Mouse (Mus musculus) lung, embryonic 16.5 days (tissue): Measurements from ENCODE around the gene Sertad2. TPM values are rescaled to one million over a fixed set of nuclear protein-coding genes. Genes with fewer than 3 reads are reported as not detected.

Source experiments
- ATAC-seq: fragments of 200-750 bp; cut with Nextera tagmentation; 2 replicates; pipeline ENCODE4 v1.8.0; 2017; ENCODE audit warnings: low read depth, mild to moderate bottlenecking, moderate library complexity
- H3K27ac ChIP-seq: fragments of 300-500 bp; sonication (generic); 2 replicates; pipeline ENCODE4 v1.5.1; 2014; ENCODE audit warnings: mild to moderate bottlenecking, control low read depth, low read length
- H3K27me3 ChIP-seq: fragments of 300-500 bp; sonication (generic); 2 replicates; pipeline ENCODE4 v1.6.1; 2014; ENCODE audit warnings: low read depth, low read length, mixed read lengths; ENCODE audit not compliant: control insufficient read depth, insufficient read depth
- H3K36me3 ChIP-seq: fragments of 300-500 bp; sonication (generic); 2 replicates; pipeline ENCODE4 v1.6.1; 2014; ENCODE audit warnings: low read length; ENCODE audit not compliant: control insufficient read depth, insufficient read depth
- H3K4me1 ChIP-seq: fragments of 300-500 bp; sonication (generic); replicated peaks from 2 replicates; pipeline ENCODE4 v1.6.1; 2014; ENCODE audit warnings: low read length, mixed read lengths; ENCODE audit not compliant: control insufficient read depth, insufficient read depth
- H3K4me2 ChIP-seq: fragments of 300-500 bp; sonication (generic); 2 replicates; pipeline ENCODE4 v1.6.1; 2014; ENCODE audit warnings: low read depth, low read length, control low read depth
- H3K4me3 ChIP-seq: fragments of 300-500 bp; sonication (generic); 2 replicates; pipeline ENCODE4 v1.5.1; 2014; ENCODE audit warnings: mild to moderate bottlenecking, low read length, control low read depth
- H3K9ac ChIP-seq: fragments of 300-500 bp; sonication (generic); 2 replicates; pipeline ENCODE4 v1.6.1; 2014; ENCODE audit warnings: low read length, control low read depth
- H3K9me3 ChIP-seq: fragments of 300-500 bp; sonication (generic); 2 replicates; pipeline ENCODE4 v1.6.1; 2016; ENCODE audit warnings: low read length; ENCODE audit not compliant: control insufficient read depth
- WGBS: fragments of 180-500 bp; shearing (Covaris S2); extraction: QIAGEN DNeasy Blood & Tissue Kit; methylation state at CpG from one replicate; pipeline ENCODE4 v1.1.7; 2014; 5-methylcytosine and 5-hydroxymethylcytosine counted together
- polyA plus RNA-seq: library from polyadenylated mRNA; unstranded; fragments of >200 nt; fragmentation: Nextera tagmentation; extraction: Ambion mirVana; gene quantifications from 2 replicates; pipeline ENCODE4 v1.2.1, GENCODE M21; 2015

Sertad2 gene
- polyA plus RNA-seq, 1 experiment from 2014 or later, result 45.0 TPM

- no peak overlapping the region for H3K9ac ChIP-seq
- 28% methylated on average over 3 of the region's 3 CpGs for WGBS
- 0 out of 2 replicates have a peak overlapping the region, but pooled peaks have one; percentile 19 for H3K27ac ChIP-seq
- H3K4me1 ChIP-seq, result peaks cover 43% of the 10 kb centered on the region
- no peaks in the 10 kb centered on the region for H3K27me3 ChIP-seq
- H3K36me3 ChIP-seq, result no peaks in the 10 kb centered on the region
- H3K9me3 ChIP-seq, result no peaks in the 10 kb centered on the region
- no peak overlapping the region for H3K4me2 ChIP-seq
- no peak for ATAC-seq
- H3K4me3 ChIP-seq, result no peak overlapping the region
These were observed 116.0 kb downstream of the Sertad2 start for GRCm38 (mm10) chr11:20659094-20659493.

DNA sequence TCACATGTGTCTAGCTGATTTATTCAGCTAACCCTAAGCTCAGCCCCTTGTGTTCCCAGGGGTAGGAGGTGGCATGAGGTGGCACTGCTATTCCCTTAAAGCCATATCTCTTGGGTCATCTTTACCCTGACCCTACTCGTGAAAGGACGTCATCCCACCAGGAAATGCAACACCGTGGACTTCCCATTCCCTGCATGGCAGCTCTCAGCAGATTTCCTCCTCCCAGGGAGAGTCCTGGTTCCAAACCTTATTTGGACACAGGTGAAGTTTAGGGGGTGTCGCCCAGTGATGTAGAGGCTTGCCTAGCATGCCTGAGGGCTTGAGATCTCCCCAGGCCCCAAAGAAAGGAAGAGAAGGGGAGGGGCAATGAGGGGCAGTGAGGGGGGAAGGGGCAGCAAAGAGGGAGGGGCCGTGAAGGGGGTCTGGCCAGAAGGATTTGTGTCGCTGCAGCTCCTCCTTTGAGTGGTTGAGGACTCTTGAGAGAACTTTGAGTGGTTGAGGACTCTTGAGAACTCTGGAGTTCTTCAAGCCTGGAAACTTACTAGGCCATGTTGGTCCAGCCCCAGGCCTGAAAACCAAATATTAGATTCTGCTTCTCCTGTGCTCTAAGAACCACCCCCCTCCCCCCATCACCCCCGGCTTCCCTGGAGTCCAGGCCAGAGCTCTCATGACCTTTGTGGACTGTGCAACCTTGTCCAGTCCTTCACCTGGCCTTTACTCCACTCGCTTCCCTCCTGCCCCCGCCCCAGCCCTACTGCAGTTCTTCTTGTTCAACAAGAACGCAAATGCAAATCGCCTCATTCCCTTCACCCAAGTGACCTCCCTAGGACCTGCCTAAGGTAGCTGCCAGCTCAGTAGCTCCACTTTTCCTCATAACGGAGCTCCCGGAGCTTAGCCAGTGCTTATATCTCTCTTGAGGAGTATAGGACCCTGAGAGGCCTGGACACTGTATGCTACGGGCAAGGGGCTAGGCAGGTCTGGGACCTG, 117.4 kb downstream of the Sertad2 start:
- no peak overlapping the region for H3K4me3 ChIP-seq
- no peaks in the 10 kb centered on the region for H3K27me3 ChIP-seq
- H3K4me1 ChIP-seq, result peaks cover 40% of the 10 kb centered on the region
- no peaks in the 10 kb centered on the region for H3K9me3 ChIP-seq
- peak; percentile 53 for ATAC-seq
- H3K9ac ChIP-seq, result no peak overlapping the region
- no peak overlapping the region for H3K4me2 ChIP-seq
- 56% methylated on average over 14 of the region's 14 CpGs for WGBS
- H3K36me3 ChIP-seq, result no peaks in the 10 kb centered on the region
- peak overlapping the region; percentile 56 for H3K27ac ChIP-seq

DNA sequence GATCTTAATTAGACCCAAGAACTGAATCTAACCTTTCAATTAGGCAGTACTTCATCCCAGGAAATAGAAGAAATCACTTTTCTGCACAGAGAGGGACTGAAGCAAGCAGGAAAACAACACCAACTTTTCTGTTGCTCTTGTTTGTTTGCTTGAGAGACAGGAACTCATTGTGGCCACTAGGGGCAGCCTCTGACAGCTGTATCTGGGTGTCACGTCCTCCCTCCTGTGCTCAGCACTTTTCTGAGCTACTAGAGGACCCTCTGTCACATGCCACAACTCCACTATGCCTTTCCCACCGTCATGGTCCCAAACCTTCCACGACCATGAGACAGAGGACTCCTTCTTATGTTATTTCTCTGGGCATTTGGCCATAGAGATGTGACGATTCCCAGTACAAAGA, 118.6 kb downstream of the Sertad2 start:
- no peaks in the 10 kb centered on the region for H3K36me3 ChIP-seq
- no peak overlapping the region for H3K27ac ChIP-seq
- H3K4me2 ChIP-seq, result no peak overlapping the region
- peaks cover 28% of the 10 kb centered on the region for H3K4me1 ChIP-seq
- H3K9ac ChIP-seq, result no peak overlapping the region
- 25% methylated on average over 4 of the region's 4 CpGs for WGBS
- no peaks in the 10 kb centered on the region for H3K27me3 ChIP-seq
- no peak for ATAC-seq
- H3K9me3 ChIP-seq, result no peaks in the 10 kb centered on the region
- H3K4me3 ChIP-seq, result no peak overlapping the region

GRCm38 (mm10) chr11:20662811-20663210, 119.8 kb downstream of the Sertad2 start:
- H3K4me2 ChIP-seq, result no peak overlapping the region
- H3K36me3 ChIP-seq, result no peaks in the 10 kb centered on the region
- H3K27ac ChIP-seq, result no peak overlapping the region
- ATAC-seq, result peak; percentile 10; the same call in 1 of the 2 replicates
- H3K9ac ChIP-seq, result no peak overlapping the region
- WGBS, result 46% methylated on average over 7 of the region's 7 CpGs
- H3K4me3 ChIP-seq, result no peak overlapping the region
- no peaks in the 10 kb centered on the region for H3K27me3 ChIP-seq
- H3K4me1 ChIP-seq, result peaks cover 20% of the 10 kb centered on the region
- no peaks in the 10 kb centered on the region for H3K9me3 ChIP-seq

DNA sequence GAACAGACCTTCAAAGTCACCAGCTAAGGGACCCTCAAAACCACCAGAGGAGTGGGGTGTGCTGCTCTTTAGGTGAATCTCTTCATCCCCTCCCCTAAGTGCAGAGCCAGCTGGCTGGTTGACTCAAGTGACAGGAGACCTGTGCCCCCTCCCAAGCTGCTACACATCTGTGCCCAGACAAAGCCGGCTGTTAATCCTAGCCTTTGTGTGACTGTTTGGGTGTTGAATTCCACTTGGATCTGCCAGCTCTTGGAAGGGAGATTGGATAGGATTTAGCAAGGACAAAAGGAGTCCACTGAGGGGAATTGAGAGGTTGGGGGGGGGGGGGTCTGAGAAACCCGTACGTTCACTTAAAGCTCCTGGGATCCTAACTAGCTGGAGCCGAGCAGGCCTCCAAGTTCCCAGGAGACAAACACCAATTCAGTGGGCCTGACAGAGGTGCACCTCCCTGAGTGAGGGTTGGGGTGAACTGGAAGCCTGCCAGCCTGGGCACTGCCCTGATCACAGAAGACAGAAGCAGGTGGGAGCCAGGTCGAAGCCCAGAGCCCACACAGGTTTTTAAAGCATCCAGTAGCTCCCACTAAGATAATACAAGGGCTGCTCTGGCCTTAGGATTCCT, 120.6 kb downstream of the Sertad2 start:
- peaks cover 20% of the 10 kb centered on the region for H3K4me1 ChIP-seq
- H3K27ac ChIP-seq, result no peak overlapping the region
- H3K27me3 ChIP-seq, result no peaks in the 10 kb centered on the region
- no peak overlapping the region for H3K4me2 ChIP-seq
- no peak overlapping the region for H3K4me3 ChIP-seq
- 49% methylated on average over 5 of the region's 5 CpGs for WGBS
- ATAC-seq, result no peak
- H3K36me3 ChIP-seq, result no peaks in the 10 kb centered on the region
- H3K9me3 ChIP-seq, result no peaks in the 10 kb centered on the region
- 0 out of 2 replicates have a peak overlapping the region, but pooled peaks have one; percentile 25 for H3K9ac ChIP-seq

DNA sequence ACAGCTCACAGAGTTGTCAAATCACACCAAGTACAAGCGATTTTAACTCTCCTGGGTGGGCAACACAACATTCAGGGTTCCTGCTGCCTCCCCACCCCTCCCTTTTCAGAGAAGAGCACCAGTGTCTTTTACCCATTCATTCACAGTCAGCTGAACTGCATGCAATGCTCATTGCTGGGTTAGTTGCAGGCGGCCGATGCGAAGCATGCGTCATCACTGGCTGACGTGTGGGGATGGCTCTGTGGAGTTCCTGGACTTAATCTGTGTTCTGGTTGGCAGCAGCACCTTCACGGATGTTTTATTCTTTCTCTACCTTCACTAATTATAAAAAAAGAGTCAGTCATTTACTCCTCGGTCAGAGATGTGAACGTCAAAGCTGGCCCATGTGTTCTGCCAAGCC, 121.8 kb downstream of the Sertad2 start:
- no peak overlapping the region for H3K9ac ChIP-seq
- no peaks in the 10 kb centered on the region for H3K36me3 ChIP-seq
- no peak overlapping the region for H3K4me2 ChIP-seq
- H3K4me3 ChIP-seq, result no peak overlapping the region
- 81% methylated on average over 9 of the region's 9 CpGs for WGBS
- H3K27ac ChIP-seq, result no peak overlapping the region
- H3K27me3 ChIP-seq, result no peaks in the 10 kb centered on the region
- no peak for ATAC-seq
- H3K4me1 ChIP-seq, result peaks cover 21% of the 10 kb centered on the region
- H3K9me3 ChIP-seq, result no peaks in the 10 kb centered on the region

- no peaks in the 10 kb centered on the region for H3K27me3 ChIP-seq
- H3K36me3 ChIP-seq, result no peaks in the 10 kb centered on the region
- no peak overlapping the region for H3K4me2 ChIP-seq
- no peaks in the 10 kb centered on the region for H3K9me3 ChIP-seq
- H3K4me3 ChIP-seq, result no peak overlapping the region
- ATAC-seq, result peak; percentile 61
- no peak overlapping the region for H3K27ac ChIP-seq
- peaks cover 4% of the 10 kb centered on the region; the same call in 1 of the 2 replicates for H3K4me1 ChIP-seq
- 39% methylated on average over 6 of the region's 6 CpGs for WGBS
- H3K9ac ChIP-seq, result no peak overlapping the region
These were observed 128.8 kb downstream of the Sertad2 start for GRCm38 (mm10) chr11:20671789-20672392.

DNA sequence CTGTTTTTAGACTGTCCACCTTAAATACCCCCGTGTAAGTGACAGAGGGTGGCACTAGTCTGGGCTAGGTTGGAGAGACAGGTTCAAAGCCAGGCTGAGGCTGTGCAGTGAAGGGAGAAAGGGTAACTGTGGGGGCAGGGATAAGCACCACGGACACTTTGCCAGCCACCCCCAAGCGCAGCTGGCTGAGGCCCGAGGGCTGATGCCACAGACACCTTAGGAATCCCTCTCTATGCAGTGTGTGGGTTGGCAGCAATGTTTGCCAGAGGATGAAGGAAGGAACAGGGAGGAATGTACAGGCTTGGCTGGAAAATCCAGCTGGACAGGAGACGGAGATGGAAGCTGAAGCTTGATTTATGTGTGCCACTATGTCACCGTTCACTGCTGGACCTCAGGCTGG, 129.5 kb downstream of the Sertad2 start:
- Histone ChIP-seq H3K9ac (no peak overlapping the region), H3K27ac (no peak overlapping the region), H3K9me3 (no peaks in the 10 kb centered on the region), H3K4me1 (peaks cover 4% of the 10 kb centered on the region; the same call in 1 of the 2 replicates), H3K27me3 (no peaks in the 10 kb centered on the region), H3K36me3 (no peaks in the 10 kb centered on the region), H3K4me2 (no peak overlapping the region), H3K4me3 (no peak overlapping the region)
- whole genome bisulfite sequencing, result 56% methylated on average over 6 of the region's 6 CpGs
- ATAC-seq, result no peak

DNA sequence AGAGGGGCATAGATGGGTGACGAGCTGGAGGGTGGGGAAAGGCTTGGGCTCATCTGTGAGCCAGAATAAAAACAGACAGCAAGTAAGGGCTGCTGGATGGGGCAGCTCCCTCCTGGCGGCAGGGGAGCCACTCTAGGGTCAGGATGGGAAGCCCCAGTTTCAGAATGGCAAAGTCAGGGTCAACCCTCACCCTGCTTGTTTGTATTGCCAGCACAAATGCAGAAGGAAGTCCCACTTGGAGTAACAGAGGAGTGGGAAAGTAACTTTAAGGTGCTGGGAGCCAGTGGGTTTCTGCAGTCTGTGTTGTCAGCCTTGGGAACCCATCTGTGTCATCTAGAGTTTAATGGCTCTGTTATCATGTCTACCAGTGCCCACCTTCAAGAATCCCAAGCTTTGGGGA, 136.3 kb downstream of the Sertad2 start:
- 66% methylated on average over 2 of the region's 2 CpGs for WGBS
- no peak overlapping the region for H3K27ac ChIP-seq
- H3K27me3 ChIP-seq, result no peaks in the 10 kb centered on the region
- H3K9me3 ChIP-seq, result no peaks in the 10 kb centered on the region
- no peak for ATAC-seq
- no peak overlapping the region for H3K9ac ChIP-seq
- H3K4me1 ChIP-seq, result no peaks in the 10 kb centered on the region
- H3K4me2 ChIP-seq, result no peak overlapping the region
- H3K4me3 ChIP-seq, result no peak overlapping the region
- H3K36me3 ChIP-seq, result no peaks in the 10 kb centered on the region
